Mouse (Mus musculus) thymus, adult 2 months (tissue): ENCODE measurements around the gene Chst8. TPM values are rescaled to one million over a fixed set of nuclear protein-coding genes. Genes with fewer than 3 reads are reported as not detected.

Experiments used
- DNase-seq: peaks from one replicate; pipeline ENCODE4 v3.0.0; 2021
- H3K27ac ChIP-seq: fragments of 200-500 bp; 2 replicates; pipeline ENCODE4 v1.5.1; 2012; ENCODE audit warnings: low read length, control low read depth; ENCODE audit not compliant: control insufficient read depth, insufficient read depth
- H3K27me3 ChIP-seq: fragments of 200-500 bp; 2 replicates; pipeline ENCODE4 v1.6.1; 2012; ENCODE audit warnings: mild to moderate bottlenecking, low read length, moderate library complexity, mixed read lengths; ENCODE audit not compliant: control insufficient read depth, insufficient read depth
- H3K36me3 ChIP-seq: fragments of 200-500 bp; 2 replicates; pipeline ENCODE4 v1.6.1; 2012; ENCODE audit warnings: mild to moderate bottlenecking, low read length, moderate library complexity; ENCODE audit not compliant: control insufficient read depth, insufficient read depth
- H3K4me1 ChIP-seq: fragments of 200-500 bp; replicated peaks from 2 replicates; pipeline ENCODE4 v1.6.1; 2012; ENCODE audit warnings: low read length; ENCODE audit not compliant: control insufficient read depth, insufficient read depth
- H3K4me3 ChIP-seq: fragments of 200-500 bp; 2 replicates; pipeline ENCODE4 v1.5.1; 2012; ENCODE audit warnings: mild to moderate bottlenecking, low read length, control low read depth, moderate library complexity; ENCODE audit not compliant: control insufficient read depth, insufficient read depth
- CTCF ChIP-seq: fragments of 200-500 bp; IDR thresholded peaks from 2 replicates; pipeline ENCODE4 v1.5.1; 2012; ENCODE audit warnings: mild to moderate bottlenecking, control low read depth, low read length, moderate library complexity, borderline replicate concordance; ENCODE audit not compliant: control insufficient read depth, poor library complexity, insufficient read depth; ENCODE audit errors: extremely low read depth
- POLR2A ChIP-seq: fragments of 200-500 bp; IDR thresholded peaks from 2 replicates; pipeline ENCODE4 v1.6.1; 2012; ENCODE audit warnings: mild to moderate bottlenecking, low read length, control low read depth, moderate library complexity; ENCODE audit not compliant: control insufficient read depth, poor library complexity, insufficient read depth; ENCODE audit errors: extremely low read depth
- WGBS: fragments of 180-500 bp; shearing (Covaris S2); methylation state at CpG from one replicate; pipeline ENCODE4 v1.1.7; 2018; 5-methylcytosine and 5-hydroxymethylcytosine counted together
- polyA plus RNA-seq: library from polyadenylated mRNA; depleted of rRNA; stranded (reverse); fragments of >200 nt; gene quantifications from 2 replicates; pipeline ENCODE4 v1.2.3, GENCODE M21; 2012

Chst8 gene
- polyA plus RNA-seq, 1 experiment = 6.3 TPM

DNA sequence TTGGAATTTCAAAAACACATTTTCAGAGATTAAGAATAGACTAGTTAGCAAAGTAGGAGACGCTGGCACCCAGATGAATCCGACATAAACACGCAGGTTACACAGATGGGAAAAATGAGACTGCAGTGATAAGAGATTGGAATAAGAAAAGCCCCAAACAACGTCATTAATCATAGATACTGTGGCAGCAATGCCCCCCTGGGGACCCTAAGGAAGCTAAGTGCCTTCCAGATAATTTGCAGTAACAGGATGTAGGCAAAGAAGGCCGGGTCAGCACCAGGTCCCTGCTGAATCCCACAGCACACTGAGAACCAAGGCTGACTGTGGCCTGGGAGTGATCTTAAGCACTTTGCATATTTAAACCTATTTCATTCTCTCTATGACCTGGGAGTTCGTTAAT, 27.5 kb downstream of the Chst8 start:
- H3K4me1 ChIP-seq = no peaks in the 10 kb centered on the region
- no peaks in the 10 kb centered on the region for H3K36me3 ChIP-seq
- DNase-seq = no peak
- H3K4me3 ChIP-seq = no peak overlapping the region
- WGBS = 55% methylated on average over 6 of the region's 6 CpGs
- TF ChIP-seq POLR2A = no peak
- H3K27me3 ChIP-seq = no peaks in the 10 kb centered on the region
- no peak overlapping the region for H3K27ac ChIP-seq

DNA sequence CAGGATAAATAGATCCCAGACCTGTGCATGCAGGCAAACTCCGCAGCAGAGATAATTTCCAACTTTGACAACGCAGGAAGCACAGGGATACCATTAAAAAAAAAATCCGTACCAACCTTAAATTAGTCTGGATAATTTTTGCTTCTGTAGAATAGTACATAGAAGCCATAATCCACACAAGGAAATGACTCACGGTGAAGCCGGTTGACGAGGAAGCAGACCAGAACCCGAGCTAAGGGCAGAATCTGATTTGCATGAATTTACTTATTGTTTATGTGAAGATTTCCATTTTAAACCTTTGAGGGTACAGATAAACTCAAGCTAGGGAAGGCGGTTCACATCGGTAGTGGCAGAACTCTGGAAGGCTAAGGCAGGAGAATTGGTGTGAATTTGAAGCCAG, 28.0 kb downstream of the Chst8 start:
- no peak for DNase-seq
- Histone ChIP-seq H3K27me3 (no peaks in the 10 kb centered on the region), H3K4me1 (no peaks in the 10 kb centered on the region), H3K4me3 (no peak overlapping the region), H3K36me3 (no peaks in the 10 kb centered on the region), H3K27ac (no peak overlapping the region)
- WGBS = 61% methylated on average over 9 of the region's 9 CpGs
- TF ChIP-seq POLR2A (no peak), CTCF (no peak)

DNA sequence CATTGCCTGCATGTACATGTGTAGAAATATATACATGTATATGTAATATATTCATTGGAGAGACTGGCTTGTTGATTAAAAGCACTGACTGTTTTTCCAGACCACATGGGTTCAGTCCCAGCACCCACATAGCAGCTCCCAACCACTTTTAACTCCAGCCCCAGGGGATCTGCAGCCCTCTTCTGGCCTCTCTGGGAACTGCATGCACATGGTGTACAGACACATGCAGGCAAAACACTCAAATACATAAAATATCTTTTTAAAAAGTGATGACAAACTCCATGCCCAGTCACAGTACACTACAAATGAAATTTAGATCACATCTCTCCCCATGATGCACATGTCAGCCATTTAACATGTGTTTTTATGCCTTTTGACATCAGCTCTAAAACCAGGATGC, 30.5 kb downstream of the Chst8 start:
- no peaks in the 10 kb centered on the region for H3K27me3 ChIP-seq
- H3K36me3 ChIP-seq = no peaks in the 10 kb centered on the region
- H3K4me3 ChIP-seq = no peak overlapping the region
- TF ChIP-seq POLR2A = no peak
- TF ChIP-seq CTCF = no peak
- DNase-seq = no peak
- H3K4me1 ChIP-seq = no peaks in the 10 kb centered on the region
- H3K27ac ChIP-seq = no peak overlapping the region

DNA sequence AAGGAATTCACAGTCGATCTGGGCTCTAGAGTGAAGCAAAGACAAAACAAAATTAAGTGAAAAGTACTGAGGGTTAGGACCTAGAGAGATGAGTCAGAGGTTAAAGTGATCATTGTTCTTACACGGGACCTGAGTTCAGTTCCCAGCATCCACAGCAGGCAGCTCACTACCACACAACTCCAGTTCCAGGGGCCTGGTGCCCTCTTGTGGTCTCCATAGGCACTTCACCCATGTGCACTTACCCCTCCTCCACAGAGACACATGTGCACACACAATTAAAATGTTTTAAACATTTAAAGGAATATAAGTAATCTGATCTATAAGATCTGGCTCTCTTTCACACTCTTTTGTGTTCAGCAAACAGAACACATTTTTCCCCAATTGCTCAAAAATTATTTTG, 31.3 kb downstream of the Chst8 start:
- no peak for DNase-seq
- TF ChIP-seq POLR2A (no peak), CTCF (no peak)
- Histone ChIP-seq H3K4me1 (no peaks in the 10 kb centered on the region), H3K27ac (no peak overlapping the region), H3K27me3 (no peaks in the 10 kb centered on the region), H3K4me3 (no peak overlapping the region), H3K36me3 (no peaks in the 10 kb centered on the region)
- WGBS = 98% methylated on average over 2 of the region's 2 CpGs

DNA sequence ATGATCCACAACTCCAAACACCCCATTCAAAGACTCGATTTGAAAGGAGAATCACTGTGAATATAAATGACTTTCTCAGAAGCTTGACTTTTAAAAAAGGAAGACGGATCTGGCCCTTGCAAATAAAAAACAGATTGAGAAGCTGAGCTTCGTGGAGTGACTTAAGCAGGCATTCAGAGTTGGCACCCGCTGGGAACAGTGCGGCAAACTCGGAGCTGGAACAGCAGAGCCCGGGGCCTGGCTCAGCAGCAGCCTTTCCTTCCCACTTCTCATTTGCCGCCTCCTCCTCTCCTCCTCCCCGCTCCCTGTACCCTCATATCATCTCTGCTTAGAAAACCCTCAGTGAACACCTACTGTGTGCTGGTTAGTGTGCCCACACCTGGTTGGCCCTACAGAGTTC, 34.1 kb downstream of the Chst8 start:
- 47% methylated on average over 9 of the region's 9 CpGs for WGBS
- H3K36me3 ChIP-seq = no peaks in the 10 kb centered on the region
- no peak for TF ChIP-seq CTCF
- TF ChIP-seq POLR2A = no peak

DNA sequence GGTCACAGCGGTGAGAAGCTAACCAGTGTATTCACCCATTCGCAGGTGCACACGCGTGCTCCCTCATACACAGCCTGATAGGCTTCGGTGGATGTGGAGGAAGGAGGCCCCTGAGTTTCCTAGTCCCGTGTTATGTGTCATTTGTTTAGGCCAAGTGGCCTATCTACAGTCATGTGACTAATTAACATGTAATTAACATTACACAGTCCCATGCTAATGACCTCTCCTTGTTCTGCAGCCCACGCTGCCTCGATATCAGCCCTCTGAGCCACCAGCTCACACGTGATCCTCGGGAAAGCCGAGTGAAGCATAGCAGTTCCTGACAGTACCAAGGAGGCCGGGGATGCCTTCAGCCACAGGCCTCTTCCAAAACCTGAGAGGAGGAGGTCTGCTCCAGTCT, 36.9 kb downstream of the Chst8 start:
- no peaks in the 10 kb centered on the region for H3K27me3 ChIP-seq
- WGBS = 97% methylated on average over 12 of the region's 12 CpGs
- no peak overlapping the region for H3K4me3 ChIP-seq
- H3K36me3 ChIP-seq = no peaks in the 10 kb centered on the region
- TF ChIP-seq POLR2A (no peak), CTCF (no peak)
- no peak overlapping the region for H3K27ac ChIP-seq
- no peak for DNase-seq
- no peaks in the 10 kb centered on the region for H3K4me1 ChIP-seq

More for the DNA sequence above, 34.1 kb downstream of the Chst8 start:
- Histone ChIP-seq H3K4me3 (no peak overlapping the region), H3K27me3 (no peaks in the 10 kb centered on the region), H3K27ac (no peak overlapping the region), H3K4me1 (no peaks in the 10 kb centered on the region)
- DNase-seq = no peak

DNA sequence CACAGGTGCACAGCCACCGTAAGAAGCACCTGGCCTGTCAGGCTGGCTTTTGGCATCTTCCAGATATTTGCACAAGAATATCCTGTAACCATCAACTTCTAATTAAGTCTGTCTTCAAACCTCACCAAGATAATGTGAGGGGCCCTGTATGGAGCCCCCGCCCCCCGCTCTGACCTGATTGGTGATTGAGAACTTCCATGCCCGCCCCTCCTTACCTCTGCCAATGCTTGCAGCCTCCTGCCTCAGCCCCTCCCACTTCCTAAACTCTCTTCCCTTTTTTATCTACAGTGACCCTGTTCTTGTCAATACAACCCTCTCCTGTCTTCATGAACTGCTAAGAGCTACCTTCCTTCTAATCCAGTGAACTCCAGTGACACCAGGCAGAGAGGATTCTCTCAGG, 37.6 kb downstream of the Chst8 start:
- TF ChIP-seq CTCF (no peak), POLR2A (no peak)
- H3K27ac ChIP-seq = no peak overlapping the region
- no peak for DNase-seq
- H3K4me3 ChIP-seq = no peak overlapping the region
- WGBS = 82% methylated on average over 4 of the region's 4 CpGs
- H3K36me3 ChIP-seq = no peaks in the 10 kb centered on the region
- no peaks in the 10 kb centered on the region for H3K4me1 ChIP-seq
- no peaks in the 10 kb centered on the region for H3K27me3 ChIP-seq

DNA sequence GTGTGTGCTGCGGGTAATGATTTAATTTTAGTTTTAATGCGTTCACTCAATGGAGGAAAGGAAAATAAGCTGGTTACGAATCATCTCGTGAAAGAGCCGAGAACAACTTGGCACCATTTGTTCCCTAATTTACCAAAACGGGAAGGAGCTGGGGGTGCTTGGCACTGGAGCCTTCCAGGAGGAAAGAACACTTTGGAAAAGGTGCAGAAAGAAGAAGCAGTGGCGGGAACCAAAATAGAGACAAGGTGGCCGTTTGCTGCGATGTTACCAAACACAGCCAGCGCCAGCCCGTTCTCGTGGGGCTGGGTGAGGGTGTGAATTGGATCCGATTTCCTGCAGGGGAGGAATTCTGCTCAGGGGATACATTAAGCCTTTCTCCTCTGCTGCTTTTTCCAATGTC, 38.5 kb downstream of the Chst8 start:
- H3K27me3 ChIP-seq = no peaks in the 10 kb centered on the region
- 56% methylated on average over 13 of the region's 13 CpGs for WGBS
- no peak for DNase-seq
- TF ChIP-seq CTCF = no peak
- no peak for TF ChIP-seq POLR2A
- no peak overlapping the region for H3K27ac ChIP-seq
- no peaks in the 10 kb centered on the region for H3K36me3 ChIP-seq
- no peak overlapping the region for H3K4me3 ChIP-seq
- no peaks in the 10 kb centered on the region for H3K4me1 ChIP-seq
